Mouse (Mus musculus) heart, adult 18-20 months (tissue): ENCODE data around the gene Hoxb4. TPM values are rescaled to one million over a fixed set of nuclear protein-coding genes. Genes with fewer than 3 reads are reported as not detected.

Source experiments
- DNase-seq, 2 experiments: peaks; one replicate each; pipeline ENCODE4 v3.0.0; 2021 to 2022; ENCODE audit warnings: mixed read lengths in 1 of 2
- total RNA-seq, 2 experiments: library from RNA; stranded (reverse); gene quantifications; 2 replicates each; pipeline ENCODE4 v1.2.3; 2021

Gene Hoxb4
- total RNA-seq, 2 experiments from 2014 or later, result 0.62 to 0.64 TPM

GRCm38 (mm10) chr11:96334002-96334364 lies 15.9 kb downstream of the Hoxb4 start:
- no peak for DNase-seq

- no peak for DNase-seq
Observed at GRCm38 (mm10) chr11:96334998-96335397, 16.9 kb downstream of the Hoxb4 start.

- DNase-seq, result no peak
Observed at GRCm38 (mm10) chr11:96336597-96336996, 18.5 kb downstream of the Hoxb4 start.

GRCm38 (mm10) chr11:96337026-96337425 lies 19.0 kb downstream of the Hoxb4 start:
- DNase-seq, result no peak

GRCm38 (mm10) chr11:96338957-96339855 lies 21.1 kb downstream of the Hoxb4 start:
- no peak for DNase-seq

- DNase-seq, result no peak
Observed at GRCm38 (mm10) chr11:96340698-96341365, 22.8 kb downstream of the Hoxb4 start.

- DNase-seq, result peak; percentile 53 to 61
Observed at GRCm38 (mm10) chr11:96341701-96342575, 23.9 kb downstream of the Hoxb4 start.

- no peak for DNase-seq
Observed at GRCm38 (mm10) chr11:96342576-96342930, 24.5 kb downstream of the Hoxb4 start.

GRCm38 (mm10) chr11:96343206-96343745 lies 25.2 kb downstream of the Hoxb4 start:
- DNase-seq, result no peak

GRCm38 (mm10) chr11:96344061-96344877 lies 26.2 kb downstream of the Hoxb4 start:
- no peak for DNase-seq

- DNase-seq, result no peak
Observed at GRCm38 (mm10) chr11:96344878-96345159, 26.8 kb downstream of the Hoxb4 start.

GRCm38 (mm10) chr11:96345220-96345892 lies 27.3 kb downstream of the Hoxb4 start:
- no peak for DNase-seq

GRCm38 (mm10) chr11:96345893-96346806 lies 28.1 kb downstream of the Hoxb4 start:
- DNase-seq, result no peak

GRCm38 (mm10) chr11:96346916-96347520 lies 29.0 kb downstream of the Hoxb4 start:
- DNase-seq, result no peak

GRCm38 (mm10) chr11:96347717-96348116 lies 29.6 kb downstream of the Hoxb4 start:
- no peak for DNase-seq

GRCm38 (mm10) chr11:96348141-96348928 lies 30.3 kb downstream of the Hoxb4 start:
- DNase-seq, result no peak

GRCm38 (mm10) chr11:96348988-96349387 lies 30.9 kb downstream of the Hoxb4 start:
- DNase-seq, result no peak

GRCm38 (mm10) chr11:96349491-96350340 lies 31.6 kb downstream of the Hoxb4 start:
- no peak for DNase-seq
